In genomic region chr17:24209916-24210240, GRCm38 (mm10) we compare ENCODE assay signal across 9 mouse cellular contexts. TPM values are rescaled to one million over a fixed set of nuclear protein-coding genes. Genes with fewer than 3 reads are reported as not detected.
A peak's percentile ranks its signal among the peaks of the same experiment; 100 is the strongest.
DNase-seq lines count a peak whose midpoint lies in the region; ATAC-seq lines count a peak whose summit lies in the region.
"Had no signal": no experiment of that assay in that cellular context is flagged by ENCODE, and none has a peak within 500 bp of the region (broad histone marks: within the 10 kb centered on the region; RNA-seq: fewer than 3 reads in every experiment).

No protein-coding gene starts in this region.

- peak overlapping the region; percentile 89 for H3K27ac ChIP-seq in midbrain, embryonic 10.5 days (replicated peaks)
- no peak overlapping the region for H3K27ac ChIP-seq in midbrain, embryonic 11.5 days (ENCODE audit: low read depth, low read length)
- peak overlapping the region; percentile 97 for H3K27ac ChIP-seq in liver, embryonic 11.5 days (ENCODE audit: low read depth, low read length)
- peak overlapping the region; percentile 91 for H3K27ac ChIP-seq in stomach, embryonic 16.5 days (ENCODE audit: low read length)

- no peaks in the 10 kb centered on the region for H3K9me3 ChIP-seq in midbrain, embryonic 10.5 days (replicated peaks)
- H3K9me3 ChIP-seq in midbrain, embryonic 11.5 days (ENCODE audit: control insufficient read depth, low read length) = no peaks in the 10 kb centered on the region
- no peaks in the 10 kb centered on the region for H3K9me3 ChIP-seq in liver, embryonic 11.5 days (ENCODE audit: control insufficient read depth, low read length)
- no peaks in the 10 kb centered on the region for H3K9me3 ChIP-seq in stomach, embryonic 16.5 days (replicated peaks; ENCODE audit: control insufficient read depth, low read length)

- DNase-seq in cerebellum, adult 9-10 months = peak; percentile 56
- no peak for DNase-seq in cerebellum, adult 18-20 months
- DNase-seq in midbrain, embryonic 10.5 days (ENCODE audit: low spot score) = no peak
- no peak for DNase-seq in midbrain, embryonic 11.5 days (ENCODE audit: low spot score, missing footprints)
- no peak for DNase-seq in liver, embryonic 11.5 days (ENCODE audit: low spot score)
- DNase-seq in adrenal gland, adult (ENCODE audit: inconsistent age in 2 of 2, low spot score in 1 of 2) = no peak
- DNase-seq in thymus, postnatal 4 days = no peak

- 85% methylated on average over 3 of the region's 3 CpGs for WGBS in midbrain, embryonic 10.5 days
- WGBS in midbrain, embryonic 11.5 days = 65% methylated on average over 3 of the region's 3 CpGs
- WGBS in liver, embryonic 11.5 days = 57% methylated on average over 3 of the region's 3 CpGs
- WGBS in stomach, embryonic 16.5 days = 68% methylated on average over 3 of the region's 3 CpGs

- peaks cover 59% of the 10 kb centered on the region for H3K27me3 ChIP-seq in midbrain, embryonic 10.5 days (ENCODE audit: low read depth, poor library complexity, severe bottlenecking)
- H3K27me3 ChIP-seq in midbrain, embryonic 11.5 days (ENCODE audit: control insufficient read depth, insufficient read depth, low read length) = peaks cover 34% of the 10 kb centered on the region
- peaks cover 25% of the 10 kb centered on the region for H3K27me3 ChIP-seq in liver, embryonic 11.5 days (replicated peaks; ENCODE audit: control insufficient read depth, insufficient read depth, low read length)
- H3K27me3 ChIP-seq in stomach, embryonic 16.5 days (ENCODE audit: control insufficient read depth, insufficient read depth, low read length) = peaks cover 14% of the 10 kb centered on the region; the same call in 1 of the 2 replicates

- H3K4me2 ChIP-seq in midbrain, embryonic 11.5 days = no peak overlapping the region
- peak overlapping the region; percentile 100 for H3K4me2 ChIP-seq in liver, embryonic 11.5 days
- H3K4me2 ChIP-seq in stomach, embryonic 16.5 days (ENCODE audit: low read depth, low read length) = no peak overlapping the region

- peak overlapping the region; percentile 74 for H3K4me3 ChIP-seq in midbrain, embryonic 10.5 days
- no peak overlapping the region for H3K4me3 ChIP-seq in midbrain, embryonic 11.5 days (ENCODE audit: low read depth, low read length)
- H3K4me3 ChIP-seq in liver, embryonic 11.5 days (ENCODE audit: low read depth, low read length) = peak overlapping the region; percentile 72
- no peak overlapping the region for H3K4me3 ChIP-seq in stomach, embryonic 16.5 days (replicated peaks; ENCODE audit: low read length)

- H3K36me3 ChIP-seq in midbrain, embryonic 10.5 days = peaks cover 11% of the 10 kb centered on the region
- no peaks in the 10 kb centered on the region for H3K36me3 ChIP-seq in midbrain, embryonic 11.5 days (ENCODE audit: control insufficient read depth, insufficient read depth, low read length)
- no peaks in the 10 kb centered on the region for H3K36me3 ChIP-seq in liver, embryonic 11.5 days (ENCODE audit: control insufficient read depth, insufficient read depth, low read length)
- no peaks in the 10 kb centered on the region for H3K36me3 ChIP-seq in stomach, embryonic 16.5 days (ENCODE audit: control insufficient read depth, insufficient read depth, low read length)

- no peak overlapping the region for H3K9ac ChIP-seq in midbrain, embryonic 11.5 days (ENCODE audit: low read length)
- peak overlapping the region; percentile 80 for H3K9ac ChIP-seq in liver, embryonic 11.5 days (ENCODE audit: low read depth, low read length)
- no peak overlapping the region; the same call in 1 of the 2 replicates for H3K9ac ChIP-seq in stomach, embryonic 16.5 days (ENCODE audit: low read length)

- peaks cover 78% of the 10 kb centered on the region for H3K4me1 ChIP-seq in midbrain, embryonic 10.5 days
- peaks cover 58% of the 10 kb centered on the region for H3K4me1 ChIP-seq in midbrain, embryonic 11.5 days (ENCODE audit: control insufficient read depth, insufficient read depth, low read length)
- H3K4me1 ChIP-seq in liver, embryonic 11.5 days (replicated peaks; ENCODE audit: control insufficient read depth, insufficient read depth, low read length) = peaks cover 69% of the 10 kb centered on the region
- H3K4me1 ChIP-seq in stomach, embryonic 16.5 days (ENCODE audit: control insufficient read depth, insufficient read depth, low read length) = peaks cover 69% of the 10 kb centered on the region

- no peak for ATAC-seq in midbrain, embryonic 11.5 days (ENCODE audit: low FRiP score)
- no peak for ATAC-seq in liver, embryonic 11.5 days (replicated peaks; ENCODE audit: low FRiP score)
- no peak for ATAC-seq in stomach, embryonic 16.5 days (ENCODE audit: insufficient read depth, low FRiP score)
- ATAC-seq: inflammation-experienced regulatory T-cells, adult 6 months had no signal

RNA-seq across cellular contexts. Expression of gene Ntn3, which starts 0.5 kb away (rescaled TPM):
- 3.8 and 4.4 TPM in 2 replicates for polyA plus RNA-seq in midbrain, embryonic 10.5 days (2016; fragmentation: Nextera tagmentation; extraction: Ambion mirVana)
- 2.3 and 3.0 TPM in 2 replicates for polyA plus RNA-seq in midbrain, embryonic 11.5 days (2014; fragmentation: Nextera tagmentation; extraction: Ambion mirVana)
- 2.3 and 2.7 TPM in 2 replicates for polyA plus RNA-seq in liver, embryonic 11.5 days (2014; fragmentation: Nextera tagmentation; extraction: Ambion mirVana)
- 4.0 and 5.4 TPM in 2 replicates for polyA plus RNA-seq in stomach, embryonic 16.5 days (2015; fragmentation: Nextera tagmentation; extraction: Ambion mirVana)
- polyA plus RNA-seq: inflammation-experienced regulatory T-cells, adult 6 months had no signal

RNA-seq across cellular contexts. Expression of gene Tbc1d24, which starts 4.5 kb away (rescaled TPM):
- polyA plus RNA-seq in midbrain, embryonic 10.5 days (2016; fragmentation: Nextera tagmentation; extraction: Ambion mirVana) = 5.3 and 12.5 TPM in 2 replicates
- polyA plus RNA-seq in midbrain, embryonic 11.5 days (2014; fragmentation: Nextera tagmentation; extraction: Ambion mirVana) = 6.5 and 7.3 TPM in 2 replicates
- polyA plus RNA-seq in liver, embryonic 11.5 days (2014; fragmentation: Nextera tagmentation; extraction: Ambion mirVana) = 13.3 and 14.5 TPM in 2 replicates
- polyA plus RNA-seq in stomach, embryonic 16.5 days (2015; fragmentation: Nextera tagmentation; extraction: Ambion mirVana) = 3.6 and 5.4 TPM in 2 replicates

RNA-seq across cellular contexts. Expression of gene Tedc2, which starts 10.8 kb away (rescaled TPM):
- 22.4 and 22.9 TPM in 2 replicates for polyA plus RNA-seq in midbrain, embryonic 10.5 days (2016; fragmentation: Nextera tagmentation; extraction: Ambion mirVana)
- polyA plus RNA-seq in midbrain, embryonic 11.5 days (2014; fragmentation: Nextera tagmentation; extraction: Ambion mirVana) = 15.1 and 16.9 TPM in 2 replicates
- polyA plus RNA-seq in liver, embryonic 11.5 days (2014; fragmentation: Nextera tagmentation; extraction: Ambion mirVana) = 16.6 and 17.2 TPM in 2 replicates
- 7.6 and 9.7 TPM in 2 replicates for polyA plus RNA-seq in stomach, embryonic 16.5 days (2015; fragmentation: Nextera tagmentation; extraction: Ambion mirVana)

RNA-seq across cellular contexts. Expression of gene Atp6v0c, which starts 40.4 kb away (rescaled TPM):
- polyA plus RNA-seq in midbrain, embryonic 10.5 days (2016; fragmentation: Nextera tagmentation; extraction: Ambion mirVana) = 467 and 491 TPM in 2 replicates
- polyA plus RNA-seq in midbrain, embryonic 11.5 days (2014; fragmentation: Nextera tagmentation; extraction: Ambion mirVana) = 437 and 465 TPM in 2 replicates
- 476 and 499 TPM in 2 replicates for polyA plus RNA-seq in liver, embryonic 11.5 days (2014; fragmentation: Nextera tagmentation; extraction: Ambion mirVana)
- 504 and 564 TPM in 2 replicates for polyA plus RNA-seq in stomach, embryonic 16.5 days (2015; fragmentation: Nextera tagmentation; extraction: Ambion mirVana)

RNA-seq across cellular contexts. Expression of gene Ccnf, which starts 41.4 kb away (rescaled TPM):
- 116 and 131 TPM in 2 replicates for polyA plus RNA-seq in midbrain, embryonic 10.5 days (2016; fragmentation: Nextera tagmentation; extraction: Ambion mirVana)
- polyA plus RNA-seq in midbrain, embryonic 11.5 days (2014; fragmentation: Nextera tagmentation; extraction: Ambion mirVana) = 89.9 and 98.6 TPM in 2 replicates
- polyA plus RNA-seq in liver, embryonic 11.5 days (2014; fragmentation: Nextera tagmentation; extraction: Ambion mirVana) = 95.6 and 107 TPM in 2 replicates
- 50.2 and 51.8 TPM in 2 replicates for polyA plus RNA-seq in stomach, embryonic 16.5 days (2015; fragmentation: Nextera tagmentation; extraction: Ambion mirVana)

Comparison
In these comparisons a context has a peak if more than half of its experiments do, and no peak if none do; other contexts are left out.
1. H3K4me3 ChIP-seq: peak in midbrain, embryonic 10.5 days (single experiment) and liver, embryonic 11.5 days (single experiment); none in midbrain, embryonic 11.5 days (single experiment) and stomach, embryonic 16.5 days (single experiment).